Mouse (Mus musculus) forebrain, postnatal 0 days (tissue): Measurements from ENCODE around the gene Crtac1. TPM values are rescaled to one million over a fixed set of nuclear protein-coding genes. Genes with fewer than 3 reads are reported as not detected.

Experiments used
- ATAC-seq: fragments of 200-750 bp; cut with Nextera tagmentation; 2 replicates; pipeline ENCODE4 v1.8.0; 2017; ENCODE audit warnings: mild to moderate bottlenecking, moderate library complexity
- DNase-seq: peaks from one replicate; pipeline ENCODE4 v3.0.0-alpha.2; 2015
- H3K27ac ChIP-seq: fragments of 300-500 bp; sonication (generic); 2 replicates; pipeline ENCODE4 v1.5.1; 2014; ENCODE audit warnings: low read depth, mild to moderate bottlenecking, antibody characterized with exemption, low read length, moderate library complexity, mixed read lengths
- H3K27me3 ChIP-seq: fragments of 300-500 bp; sonication (generic); 2 replicates; pipeline ENCODE4 v1.6.1; 2014; ENCODE audit warnings: mild to moderate bottlenecking, low read length, mixed read lengths; ENCODE audit not compliant: insufficient read depth
- H3K36me3 ChIP-seq: fragments of 300-500 bp; sonication (generic); 2 replicates; pipeline ENCODE4 v1.6.1; 2014; ENCODE audit warnings: mild to moderate bottlenecking, moderate library complexity; ENCODE audit not compliant: insufficient read depth
- H3K4me1 ChIP-seq: fragments of 300-500 bp; sonication (generic); 2 replicates; pipeline ENCODE4 v1.6.1; 2014; ENCODE audit warnings: antibody characterized with exemption; ENCODE audit not compliant: insufficient read depth
- H3K4me2 ChIP-seq: fragments of 300-500 bp; sonication (generic); 2 replicates; pipeline ENCODE4 v1.6.1; 2014; ENCODE audit warnings: low read depth, mild to moderate bottlenecking, moderate library complexity
- H3K4me3 ChIP-seq: fragments of 300-500 bp; sonication (generic); 2 replicates; pipeline ENCODE4 v1.5.1; 2014; ENCODE audit warnings: low read depth, low read length, mixed read lengths
- H3K9ac ChIP-seq: fragments of 300-500 bp; sonication (generic); 2 replicates; pipeline ENCODE4 v1.6.1; 2014; ENCODE audit warnings: mild to moderate bottlenecking
- H3K9me3 ChIP-seq: fragments of 300-500 bp; sonication (generic); 2 replicates; pipeline ENCODE4 v1.6.1; 2016; ENCODE audit warnings: low read length
- CTCF ChIP-seq: sonication (generic); IDR thresholded peaks from 2 replicates; pipeline ENCODE4 v1.5.1; 2016; ENCODE audit warnings: antibody characterized with exemption, control low read depth, low read depth
- WGBS: fragments of 180-500 bp; shearing (Covaris S2); extraction: QIAGEN DNeasy Blood & Tissue Kit; methylation state at CpG from one replicate; pipeline ENCODE4 v1.1.7; 2014; 5-methylcytosine and 5-hydroxymethylcytosine counted together
- polyA plus RNA-seq: library from polyadenylated mRNA; unstranded; fragments of >200 nt; fragmentation: Nextera tagmentation; extraction: Ambion mirVana; gene quantifications from 2 replicates; pipeline ENCODE4 v1.2.1, GENCODE M21; 2015
- total RNA-seq: library from RNA; depleted of rRNA; stranded (reverse); fragments of >200 nt; gene quantifications from 2 replicates; pipeline ENCODE4 v1.2.3, GENCODE M21; 2014

The Crtac1 gene
- total and polyA plus RNA-seq, 2 experiments from 2014 or later = 16.6 to 49.9 TPM

DNA sequence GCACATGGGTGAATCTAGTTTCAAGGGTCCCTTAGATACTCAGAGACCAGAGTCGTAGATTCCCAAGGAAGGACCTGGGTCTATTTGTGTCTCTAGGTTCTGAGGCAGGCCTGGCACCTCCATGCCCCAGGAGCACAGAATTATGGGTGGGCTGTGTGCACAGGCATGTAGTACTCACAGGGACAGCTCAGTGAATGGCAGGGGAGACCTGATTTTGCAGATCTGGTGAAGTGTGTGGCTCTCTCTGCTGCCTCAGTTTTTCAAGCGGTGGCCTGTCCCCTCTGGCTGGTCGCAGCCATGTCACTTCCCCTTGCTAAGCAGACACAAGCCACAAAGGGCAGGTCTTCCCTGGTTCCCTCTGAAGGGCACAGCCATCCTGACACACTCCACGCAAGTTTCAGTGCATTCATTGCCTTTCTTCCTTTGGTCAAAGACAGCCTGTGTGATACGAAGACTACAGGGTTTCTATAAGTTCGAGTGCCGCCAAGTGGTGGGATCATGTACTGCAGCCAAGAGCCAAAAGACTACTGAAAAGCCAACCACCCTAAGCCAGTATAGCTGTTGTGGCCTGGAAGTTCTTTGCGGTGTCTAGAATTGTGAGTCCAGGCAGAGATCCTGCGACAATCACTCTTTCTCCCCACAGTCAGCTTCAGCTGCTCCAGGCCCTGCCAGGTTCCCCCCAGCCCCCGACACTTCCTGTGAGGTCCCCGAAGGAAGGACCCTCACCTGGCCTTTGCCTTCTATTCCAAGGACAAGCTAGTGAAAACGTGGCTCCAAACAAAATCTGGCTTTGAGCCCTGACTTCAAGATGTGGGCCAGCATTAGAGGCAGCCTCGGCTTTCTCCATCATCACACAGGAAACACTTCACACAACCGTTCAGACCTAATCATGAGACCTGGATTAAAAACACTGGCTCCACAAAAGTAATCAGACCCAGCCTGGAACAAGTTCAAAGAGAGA, 159.3 kb downstream of the Crtac1 start:
- DNase-seq (peak; percentile 92), ATAC-seq (peak; percentile 75)
- Histone ChIP-seq H3K4me1 (no peaks in the 10 kb centered on the region), H3K27ac (no peak overlapping the region), H3K4me2 (no peak overlapping the region), H3K27me3 (no peaks in the 10 kb centered on the region), H3K4me3 (no peak overlapping the region), H3K9me3 (no peaks in the 10 kb centered on the region), H3K9ac (no peak overlapping the region), H3K36me3 (peaks cover 3% of the 10 kb centered on the region; the same call in 1 of the 2 replicates)
- 38% methylated on average over 14 of the region's 14 CpGs for WGBS
- peak; percentile 97 for TF ChIP-seq CTCF

DNA sequence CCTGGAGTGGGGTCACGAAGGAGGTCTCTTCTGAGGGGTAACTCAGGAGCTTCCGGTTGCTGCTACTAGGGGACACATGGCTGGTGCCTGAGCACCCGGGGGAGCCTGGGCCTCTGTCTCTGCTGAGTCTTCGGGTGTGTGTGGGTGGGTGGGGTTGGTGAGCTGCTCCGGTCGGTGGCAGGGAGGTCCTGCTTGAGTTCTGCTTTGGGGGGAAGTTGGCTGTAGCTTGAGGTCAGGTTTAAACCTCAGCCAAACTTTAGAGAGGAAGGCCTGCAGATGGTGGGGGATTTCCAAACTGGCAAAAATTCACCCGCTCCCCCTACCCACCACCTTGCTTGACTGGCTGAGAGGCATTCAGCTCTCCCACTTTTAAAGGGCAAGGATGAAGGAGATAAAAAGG, 160.4 kb downstream of the Crtac1 start:
- Histone ChIP-seq H3K27me3 (no peaks in the 10 kb centered on the region), H3K9me3 (no peaks in the 10 kb centered on the region), H3K9ac (no peak overlapping the region), H3K4me1 (no peaks in the 10 kb centered on the region), H3K36me3 (peaks cover 13% of the 10 kb centered on the region), H3K27ac (no peak overlapping the region), H3K4me3 (no peak overlapping the region), H3K4me2 (no peak overlapping the region)
- WGBS = 84% methylated on average over 7 of the region's 7 CpGs
- ATAC-seq = no peak
- DNase-seq = no peak
- TF ChIP-seq CTCF = no peak

DNA sequence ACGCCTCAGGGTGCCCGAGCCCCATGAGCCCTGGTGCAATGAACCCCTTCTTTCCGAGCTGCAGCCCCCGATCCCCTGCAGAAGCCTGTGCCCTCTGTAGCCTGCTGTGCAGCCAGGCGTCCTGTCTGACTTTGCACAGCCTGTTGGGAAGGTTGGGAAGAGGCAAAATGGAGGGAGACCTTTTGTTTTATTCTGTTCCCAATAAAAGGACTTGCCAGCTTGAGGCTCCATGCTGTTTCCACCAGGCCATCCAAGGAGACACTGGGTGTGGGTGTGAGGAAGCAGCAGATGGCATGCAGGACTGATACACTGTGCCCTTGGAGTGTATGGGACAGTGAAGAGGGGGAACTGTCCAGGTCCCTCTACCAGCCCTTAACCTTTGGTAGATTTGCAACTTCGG, 161.5 kb downstream of the Crtac1 start:
- no peak for TF ChIP-seq CTCF
- Histone ChIP-seq H3K4me1 (no peaks in the 10 kb centered on the region), H3K27ac (no peak overlapping the region), H3K4me3 (no peak overlapping the region), H3K9me3 (no peaks in the 10 kb centered on the region), H3K27me3 (no peaks in the 10 kb centered on the region), H3K4me2 (no peak overlapping the region), H3K36me3 (peaks cover 17% of the 10 kb centered on the region), H3K9ac (no peak overlapping the region)
- DNase-seq (no peak), ATAC-seq (no peak)
- WGBS = 57% methylated on average over 6 of the region's 6 CpGs

GRCm38 (mm10) chr19:42268337-42268736, 163.2 kb downstream of the Crtac1 start:
- Histone ChIP-seq H3K27ac (no peak overlapping the region), H3K9me3 (no peaks in the 10 kb centered on the region), H3K4me3 (no peak overlapping the region), H3K4me1 (no peaks in the 10 kb centered on the region), H3K4me2 (peak overlapping the region; percentile 31), H3K9ac (no peak overlapping the region), H3K27me3 (no peaks in the 10 kb centered on the region), H3K36me3 (peaks cover 23% of the 10 kb centered on the region)
- TF ChIP-seq CTCF = no peak
- WGBS = 4% methylated on average over 19 of the region's 19 CpGs
- DNase-seq = no peak
- ATAC-seq = no peak

DNA sequence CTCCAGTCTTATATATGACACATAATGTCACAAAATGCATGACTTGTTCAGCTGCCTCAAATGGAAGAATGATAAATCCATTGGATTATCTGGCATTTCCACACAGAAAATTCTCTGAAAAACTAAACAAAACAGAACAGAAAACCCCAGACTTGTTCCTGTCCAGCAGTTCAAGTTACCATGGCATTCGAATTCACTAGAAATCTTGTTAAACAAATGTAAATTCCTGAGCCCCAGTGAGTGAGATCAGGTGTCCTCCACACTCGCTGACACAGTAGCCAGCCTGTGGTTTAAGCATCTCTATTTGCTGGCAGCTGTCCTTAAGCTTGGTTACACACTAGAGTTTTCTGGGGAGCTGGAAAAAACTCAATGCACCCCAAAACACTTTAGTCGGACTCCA, 168.1 kb downstream of the Crtac1 start:
- no peak overlapping the region for H3K4me3 ChIP-seq
- peaks cover 29% of the 10 kb centered on the region for H3K36me3 ChIP-seq
- ATAC-seq (no peak), DNase-seq (no peak)
- H3K27me3 ChIP-seq = no peaks in the 10 kb centered on the region
- no peak for TF ChIP-seq CTCF
- WGBS = 47% methylated on average over 3 of the region's 3 CpGs
- no peak overlapping the region for H3K4me2 ChIP-seq
- H3K9me3 ChIP-seq = no peaks in the 10 kb centered on the region
- H3K9ac ChIP-seq = no peak overlapping the region
- H3K4me1 ChIP-seq = 0 out of 2 replicates have a peak, but pooled peaks cover 2% of the 10 kb centered on the region
- no peak overlapping the region for H3K27ac ChIP-seq

DNA sequence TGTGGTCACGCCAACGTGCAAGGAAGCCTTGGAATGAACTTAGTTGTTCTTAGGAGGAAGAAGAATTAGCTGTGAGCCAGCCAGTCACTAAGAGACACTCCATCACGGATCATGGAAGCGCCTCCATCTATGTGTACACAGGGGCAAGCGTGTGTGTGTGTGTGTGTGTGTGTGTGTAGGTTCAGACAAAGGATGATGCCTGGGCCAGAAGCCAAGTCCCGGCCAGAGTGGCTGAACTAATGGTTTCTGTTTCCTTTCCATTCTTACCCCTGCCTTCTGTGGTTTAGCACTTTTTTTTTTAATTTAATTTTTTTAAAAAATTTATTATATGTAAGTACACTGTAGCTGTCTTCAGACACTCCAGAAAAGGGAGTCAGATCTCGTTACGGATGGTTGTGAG, 171.1 kb downstream of the Crtac1 start:
- Histone ChIP-seq H3K36me3 (peaks cover 15% of the 10 kb centered on the region), H3K9me3 (no peaks in the 10 kb centered on the region), H3K4me1 (peaks cover 19% of the 10 kb centered on the region), H3K9ac (no peak overlapping the region), H3K4me3 (no peak overlapping the region), H3K4me2 (no peak overlapping the region), H3K27ac (no peak overlapping the region), H3K27me3 (no peaks in the 10 kb centered on the region)
- 69% methylated on average over 8 of the region's 8 CpGs for WGBS
- no peak for DNase-seq
- no peak for ATAC-seq
- TF ChIP-seq CTCF = no peak

- no peak for ATAC-seq
- Histone ChIP-seq H3K27ac (no peak overlapping the region), H3K27me3 (no peaks in the 10 kb centered on the region), H3K4me3 (no peak overlapping the region), H3K9ac (no peak overlapping the region), H3K36me3 (peaks cover 6% of the 10 kb centered on the region; the same call in 1 of the 2 replicates), H3K9me3 (no peaks in the 10 kb centered on the region), H3K4me1 (peaks cover 25% of the 10 kb centered on the region), H3K4me2 (peak overlapping the region; percentile 60; the same call in 1 of the 2 replicates)
- WGBS = 56% methylated on average over 5 of the region's 5 CpGs
- TF ChIP-seq CTCF = no peak
- DNase-seq = no peak
These were observed 173.0 kb downstream of the Crtac1 start for GRCm38 (mm10) chr19:42258596-42258995.
